8 mouse cellular contexts compared by ENCODE assay signal in genomic region chr1:78454659-78455058, GRCm38 (mm10). TPM values are rescaled to one million over a fixed set of nuclear protein-coding genes. Genes with fewer than 3 reads are reported as not detected.
DNase-seq lines count a peak whose midpoint lies in the region; ATAC-seq lines count a peak whose summit lies in the region.

No protein-coding gene starts in this region.

- DNase-seq in cerebellum, adult 11 months = peak; percentile 22
- DNase-seq in right cerebral cortex, adult 2 months (ENCODE audit: low spot score in 2 of 2) = peak; percentile 52 to 53
- DNase-seq in right cerebral cortex, postnatal 36 days (ENCODE audit: low spot score in 2 of 2) = no peak
- DNase-seq in cerebellum, postnatal 36 days = peak; percentile 27 to 51
- peak; percentile 70 for DNase-seq in induced T-regulatory cell, adult 2 months (ENCODE audit: low read depth)

- ATAC-seq in cerebellum, adult (ENCODE audit: insufficient number of reproducible peaks, low FRiP score, low TSS enrichment) = no peak
- peak; percentile 74; the same call in 1 of the 2 replicates for ATAC-seq in megakaryocyte-erythroid progenitor cell, adult 5-6 weeks (replicated peaks; ENCODE audit: low FRiP score, low TSS enrichment, poor library complexity, severe bottlenecking)
- ATAC-seq in erythroid progenitor cell, adult 5-6 weeks (replicated peaks; ENCODE audit: low FRiP score, poor library complexity, severe bottlenecking) = no peak

RNA-seq across cellular contexts. Expression of gene Farsb, which starts 34.0 kb away (rescaled TPM):
- 116 and 137 TPM in 2 replicates for total RNA-seq in megakaryocyte-erythroid progenitor cell, adult 5-6 weeks (2014; fragmentation: Nextera tagmentation)
- 107 and 111 TPM in 2 replicates for total RNA-seq in megakaryocyte-erythroid progenitor cell, adult 5-6 weeks (2017)
- 31.4 and 41.1 TPM in 2 replicates for total RNA-seq in erythroid progenitor cell, adult 5-6 weeks (2015; ENCODE audit: low replicate concordance)
- total RNA-seq in erythroid progenitor cell, adult 5-6 weeks (2017; ENCODE audit: low replicate concordance) = 21.8 and 22.5 TPM in 2 replicates

RNA-seq across cellular contexts. Expression of gene Mogat1, which starts 56.1 kb away (rescaled TPM):
- total RNA-seq in megakaryocyte-erythroid progenitor cell, adult 5-6 weeks (2014; fragmentation: Nextera tagmentation) = not detected in 2 replicates
- not detected in 2 replicates for total RNA-seq in megakaryocyte-erythroid progenitor cell, adult 5-6 weeks (2017)
- not detected in 2 replicates for total RNA-seq in erythroid progenitor cell, adult 5-6 weeks (2015; ENCODE audit: low replicate concordance)
- total RNA-seq in erythroid progenitor cell, adult 5-6 weeks (2017; ENCODE audit: low replicate concordance) = not detected in 2 replicates

RNA-seq across cellular contexts. Expression of gene BC035947, which starts 57.3 kb away (rescaled TPM):
- not detected in 2 replicates for total RNA-seq in megakaryocyte-erythroid progenitor cell, adult 5-6 weeks (2014; fragmentation: Nextera tagmentation)
- not detected in 2 replicates for total RNA-seq in megakaryocyte-erythroid progenitor cell, adult 5-6 weeks (2017)
- not detected in 2 replicates for total RNA-seq in erythroid progenitor cell, adult 5-6 weeks (2015; ENCODE audit: low replicate concordance)
- not detected in 2 replicates for total RNA-seq in erythroid progenitor cell, adult 5-6 weeks (2017; ENCODE audit: low replicate concordance)

Comparison
In these comparisons a context has a peak if more than half of its experiments do, and no peak if none do; other contexts are left out.
1. DNase-seq: peak in cerebellum, adult 11 months (single experiment), right cerebral cortex, adult 2 months (2 of 2), cerebellum, postnatal 36 days (2 of 2) and induced T-regulatory cell, adult 2 months (single experiment); none in right cerebral cortex, postnatal 36 days (0 of 2).